Mouse (Mus musculus) right cerebral cortex, postnatal 14 days (tissue): ENCODE measurements around the gene Col6a1.
A peak's percentile ranks its signal among the peaks of the same experiment; 100 is the strongest.

Experiments
- DNase-seq: peaks from one replicate; pipeline ENCODE4 v3.0.0; 2022

Gene Col6a1

GRCm38 (mm10) chr10:76674581-76674980, 51.4 kb downstream of the Col6a1 start:
- no peak for DNase-seq

GRCm38 (mm10) chr10:76671939-76672338, 54.0 kb downstream of the Col6a1 start:
- DNase-seq, result no peak

- peak; percentile 43 for DNase-seq
Measured at GRCm38 (mm10) chr10:76668947-76669284, 57.1 kb downstream of the Col6a1 start.

GRCm38 (mm10) chr10:76668261-76668946, 57.6 kb downstream of the Col6a1 start:
- no peak for DNase-seq

- DNase-seq, result no peak
Measured at GRCm38 (mm10) chr10:76667197-76667805, 58.7 kb downstream of the Col6a1 start.

- DNase-seq, result no peak
Measured at GRCm38 (mm10) chr10:76665551-76665950, 60.4 kb downstream of the Col6a1 start.

- DNase-seq, result no peak
Measured at GRCm38 (mm10) chr10:76664156-76665115, 61.5 kb downstream of the Col6a1 start.
